Mouse (Mus musculus): ENCODE measurements around the gene 4921539E11Rik. TPM values are rescaled to one million over a fixed set of nuclear protein-coding genes. Genes with fewer than 3 reads are reported as not detected.

Gene 4921539E11Rik
- total RNA-seq, 2 experiments from 2014 or later = not detected

DNA sequence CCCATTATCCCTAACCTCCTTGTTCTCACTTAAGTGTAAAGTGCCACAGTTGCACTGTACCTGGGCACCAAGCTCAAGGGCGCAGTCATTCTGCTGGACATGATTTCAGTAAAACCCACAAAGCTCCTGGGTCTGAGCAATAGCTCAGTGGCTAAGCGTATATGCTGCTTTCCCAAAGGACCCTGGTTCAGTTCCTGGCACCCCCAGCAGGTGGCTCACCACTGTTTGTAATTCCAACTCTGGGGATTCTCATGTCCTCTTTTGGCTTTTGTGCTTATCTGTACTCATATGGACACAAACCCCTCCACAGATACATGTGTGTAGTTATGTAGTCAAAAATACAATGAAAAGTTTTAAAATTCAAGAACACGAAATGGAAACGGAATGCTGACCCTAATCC, 21.3 kb downstream of the 4921539E11Rik start:
- intact Hi-C loops (cut with DNase I) = no loop called here
- Histone ChIP-seq H3K27ac (no peak overlapping the region), H3K4me3 (no peak overlapping the region)
- peak; percentile 24; the same call in 1 of the 2 replicates for TF ChIP-seq CTCF (IDR thresholded peaks at IDR 0.05)
- no peak for DNase-seq

DNA sequence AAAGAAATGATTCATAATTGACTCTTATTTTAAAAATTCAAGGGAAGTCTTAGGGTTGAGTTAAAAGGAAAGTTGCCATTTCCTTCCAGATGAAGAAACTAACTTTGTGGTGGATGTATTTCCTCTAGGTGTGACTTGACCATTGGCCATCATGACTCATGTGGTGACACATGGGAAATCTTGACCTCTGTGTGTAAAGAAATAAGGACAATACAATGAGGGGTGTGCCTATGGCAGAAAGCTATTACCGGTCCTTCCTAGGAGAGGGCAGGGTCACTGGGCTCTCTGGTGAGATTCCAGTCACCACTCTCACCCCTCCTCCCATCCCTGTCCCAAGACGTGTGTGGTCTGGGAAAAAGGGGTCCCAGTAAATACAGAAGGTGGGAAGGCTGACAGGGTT, 25.5 kb downstream of the 4921539E11Rik start:
- H3K4me3 ChIP-seq = no peak overlapping the region
- no peak for TF ChIP-seq CTCF (IDR thresholded peaks at IDR 0.05)
- H3K27ac ChIP-seq = peak overlapping the region; percentile 59
- DNase-seq = no peak
- intact Hi-C loops (cut with DNase I) = no loop called here

DNA sequence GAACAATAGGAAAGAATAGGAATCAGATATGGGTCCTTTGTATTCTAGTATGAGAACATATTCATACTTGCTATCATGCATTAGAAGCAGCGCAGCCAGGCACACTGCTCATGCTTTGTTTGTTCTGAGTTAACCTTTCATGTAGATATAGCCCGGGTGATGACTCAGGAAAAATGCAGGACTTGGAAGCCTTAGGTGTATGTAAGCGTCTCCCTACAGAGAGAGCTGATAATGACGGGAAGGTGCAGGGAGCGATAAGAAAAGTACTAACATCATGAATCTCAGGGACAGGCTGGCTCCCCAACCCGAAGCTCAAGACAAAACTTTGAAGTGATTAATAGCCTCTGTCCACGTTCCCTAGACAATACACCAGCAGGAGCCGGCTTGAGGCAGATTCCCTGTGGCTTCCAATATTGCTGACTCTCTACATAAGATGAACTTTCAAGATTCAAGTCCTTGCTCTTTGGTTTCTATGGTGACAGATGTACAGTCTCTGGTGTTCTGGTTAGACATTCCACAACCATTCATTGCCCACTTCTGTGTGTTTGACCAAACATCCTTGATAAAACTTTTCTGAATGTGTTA, 26.8 kb downstream of the 4921539E11Rik start:
- no peak for TF ChIP-seq CTCF (IDR thresholded peaks at IDR 0.05)
- intact Hi-C loops (cut with DNase I) = no loop called here
- Histone ChIP-seq H3K4me3 (no peak overlapping the region), H3K27ac (peak overlapping the region; percentile 59; the same call in 1 of the 2 replicates)
- no peak for DNase-seq

DNA sequence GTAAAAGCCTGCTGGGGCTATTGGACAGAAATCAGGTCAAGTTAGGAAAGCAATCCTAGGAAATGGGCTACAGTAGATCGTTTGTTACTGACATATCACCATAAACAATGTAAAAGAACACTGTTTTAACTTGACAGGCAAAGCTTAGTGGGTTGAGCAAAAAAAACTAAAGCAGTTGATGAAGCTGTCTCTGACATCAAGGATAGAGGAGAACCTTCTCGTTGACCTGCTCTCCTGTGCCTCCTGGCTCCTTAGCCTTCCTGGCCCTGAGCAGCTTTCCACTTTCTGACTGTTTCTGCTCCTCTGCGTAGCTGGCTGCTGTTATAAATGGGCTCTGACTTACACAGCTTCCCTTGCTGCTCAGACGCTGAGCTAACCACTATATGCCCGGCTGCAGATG, 27.3 kb downstream of the 4921539E11Rik start:
- Histone ChIP-seq H3K27ac (peak overlapping the region; percentile 24; the same call in 1 of the 2 replicates), H3K4me3 (no peak overlapping the region)
- intact Hi-C loops (cut with DNase I) = no loop called here
- DNase-seq = no peak
- TF ChIP-seq CTCF (IDR thresholded peaks at IDR 0.05) = no peak

DNA sequence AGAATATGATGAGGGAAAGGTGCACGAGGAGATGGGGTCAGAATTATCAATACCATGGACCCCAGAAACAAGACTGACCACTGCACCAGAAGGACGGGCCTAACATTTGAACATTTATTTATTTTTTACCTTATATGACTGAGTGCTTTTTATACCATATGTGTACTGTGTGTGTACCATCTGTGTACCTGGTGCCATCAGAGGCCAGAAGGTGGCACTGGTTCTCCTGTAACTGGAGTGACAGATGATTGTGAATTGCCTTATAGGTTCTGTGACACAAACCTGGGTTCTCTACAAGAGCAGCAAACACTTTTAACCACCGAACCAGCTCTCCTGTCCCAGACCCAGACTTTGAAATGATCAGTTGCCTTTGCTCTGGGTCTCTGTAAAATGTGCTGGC, 31.8 kb downstream of the 4921539E11Rik start:
- no peak overlapping the region for H3K4me3 ChIP-seq
- peak; percentile 40 for TF ChIP-seq CTCF (IDR thresholded peaks at IDR 0.05)
- DNase-seq = no peak
- H3K27ac ChIP-seq = 0 out of 2 replicates have a peak overlapping the region, but pooled peaks have one; percentile 6
- intact Hi-C loops (cut with DNase I) = no loop called here

DNA sequence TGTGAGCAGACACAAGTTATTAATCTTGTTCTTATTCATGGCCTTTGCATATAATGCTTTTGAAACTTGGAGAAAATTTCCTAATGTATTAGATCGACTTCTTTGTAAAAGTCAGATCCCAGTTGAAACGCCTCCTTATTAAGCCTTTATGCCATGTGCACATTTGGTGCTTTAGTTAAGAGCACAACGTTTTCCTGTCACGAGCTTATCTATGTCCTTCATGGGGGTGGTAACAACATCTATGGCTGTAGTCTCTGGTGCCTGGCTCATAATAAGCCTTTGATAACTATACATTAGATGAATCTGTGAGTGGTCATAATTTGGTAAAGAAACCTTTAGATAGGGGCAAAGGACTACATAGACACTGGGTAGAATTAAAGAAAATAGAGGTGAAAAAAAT, 36.8 kb downstream of the 4921539E11Rik start:
- no peak overlapping the region for H3K27ac ChIP-seq
- intact Hi-C loops (cut with DNase I) = no loop called here
- no peak for DNase-seq
- no peak overlapping the region for H3K4me3 ChIP-seq
- no peak for TF ChIP-seq CTCF (IDR thresholded peaks at IDR 0.05)

DNA sequence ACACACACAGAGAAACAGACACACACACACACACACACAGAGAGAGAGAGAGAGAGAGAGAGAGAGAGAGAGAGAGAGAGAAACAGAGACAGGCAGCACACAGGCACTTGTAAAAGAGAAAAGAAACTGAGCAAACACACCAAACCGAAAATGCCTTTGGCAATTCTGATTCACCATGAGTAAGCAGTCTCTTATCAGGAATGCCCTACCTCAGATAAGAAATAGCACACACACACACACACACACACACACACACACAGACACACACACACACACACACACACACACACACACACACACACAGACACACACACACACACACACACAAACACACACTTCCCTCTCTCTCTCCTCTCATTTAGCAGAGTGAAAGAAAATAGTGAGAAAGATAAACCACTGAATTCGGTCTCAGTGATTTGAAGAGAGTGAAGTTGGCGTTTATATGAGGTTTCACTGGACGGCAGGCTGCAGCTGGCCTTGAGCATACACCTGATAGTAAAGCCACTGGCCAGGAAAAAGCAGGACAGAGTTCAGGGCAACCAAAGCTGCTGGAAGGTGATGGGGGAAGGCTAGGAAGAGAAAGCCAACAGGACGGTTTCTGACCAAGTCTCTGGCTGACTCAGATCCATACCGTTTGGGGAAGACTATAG, 41.1 kb downstream of the 4921539E11Rik start:
- H3K4me3 ChIP-seq = no peak overlapping the region
- DNase-seq = no peak
- intact Hi-C loops (cut with DNase I) = no loop called here
- no peak overlapping the region for H3K27ac ChIP-seq
- no peak for TF ChIP-seq CTCF (IDR thresholded peaks at IDR 0.05)

DNA sequence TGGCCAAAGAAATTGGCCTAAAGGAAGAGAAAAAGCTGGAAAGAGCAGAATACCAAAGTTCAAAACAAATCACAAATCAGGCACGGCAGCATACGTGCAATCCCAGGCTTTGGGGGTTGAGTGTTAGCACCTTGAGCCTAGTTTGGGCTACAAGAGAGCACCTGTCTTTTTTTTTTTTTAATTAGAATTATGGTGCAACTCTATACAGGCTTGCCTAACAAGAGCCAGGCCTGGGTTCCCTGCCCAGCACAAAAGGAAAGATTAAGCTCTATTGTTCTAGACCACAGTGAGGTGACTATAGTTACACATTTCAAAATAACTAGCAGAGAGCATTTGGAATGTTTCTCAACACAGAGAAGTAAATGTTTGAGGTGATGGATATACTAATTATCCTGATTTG, 42.9 kb downstream of the 4921539E11Rik start:
- no peak for DNase-seq
- Histone ChIP-seq H3K4me3 (no peak overlapping the region), H3K27ac (no peak overlapping the region)
- intact Hi-C loops (cut with DNase I) = no loop called here
- TF ChIP-seq CTCF (IDR thresholded peaks at IDR 0.05) = no peak

DNA sequence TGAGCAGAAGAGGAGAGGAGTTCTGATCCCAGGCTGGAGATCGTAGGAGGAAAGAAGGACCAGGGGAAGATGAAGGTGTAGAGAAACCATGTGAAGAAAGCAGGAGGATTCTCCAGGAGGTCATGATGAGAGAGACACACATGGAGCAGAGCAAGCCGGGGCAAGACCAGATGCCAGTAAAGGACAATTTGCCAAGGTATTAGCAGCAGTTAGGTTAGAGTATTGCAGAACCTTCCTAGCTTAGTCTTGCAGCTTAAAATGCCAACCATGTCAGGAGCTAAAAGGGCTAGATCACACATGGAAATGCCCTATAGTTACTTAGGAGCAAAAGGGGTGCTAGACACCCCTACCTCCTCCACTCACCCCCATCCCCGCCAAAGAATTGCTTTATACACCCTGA, 43.4 kb downstream of the 4921539E11Rik start:
- TF ChIP-seq CTCF (IDR thresholded peaks at IDR 0.05) = no peak
- intact Hi-C loops (cut with DNase I) = no loop called here
- no peak for DNase-seq
- Histone ChIP-seq H3K27ac (no peak overlapping the region), H3K4me3 (no peak overlapping the region)

DNA sequence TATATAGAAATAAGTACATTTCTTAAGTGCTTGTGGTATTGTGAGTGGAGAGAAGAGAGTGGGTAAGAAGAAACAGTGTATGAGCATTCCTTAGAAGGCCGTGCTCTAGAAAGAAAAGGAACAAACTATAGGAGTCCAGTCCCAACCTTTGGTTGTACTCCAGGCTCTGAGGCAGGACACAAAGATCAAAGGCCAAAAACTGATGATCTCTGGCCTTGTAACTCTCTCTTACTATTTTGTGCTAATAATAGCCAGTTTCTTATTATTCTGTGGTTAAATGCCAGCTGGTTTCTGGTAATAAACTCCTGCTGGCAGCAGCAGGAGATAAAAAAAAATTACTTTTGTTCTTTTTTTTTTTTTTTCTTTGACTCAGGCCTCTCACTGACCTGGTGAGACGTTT, 58.5 kb downstream of the 4921539E11Rik start:
- Histone ChIP-seq H3K27ac (no peak overlapping the region), H3K4me3 (no peak overlapping the region)
- DNase-seq = no peak
- intact Hi-C loops (cut with DNase I) = no loop called here
- TF ChIP-seq CTCF (IDR thresholded peaks at IDR 0.05) = no peak

DNA sequence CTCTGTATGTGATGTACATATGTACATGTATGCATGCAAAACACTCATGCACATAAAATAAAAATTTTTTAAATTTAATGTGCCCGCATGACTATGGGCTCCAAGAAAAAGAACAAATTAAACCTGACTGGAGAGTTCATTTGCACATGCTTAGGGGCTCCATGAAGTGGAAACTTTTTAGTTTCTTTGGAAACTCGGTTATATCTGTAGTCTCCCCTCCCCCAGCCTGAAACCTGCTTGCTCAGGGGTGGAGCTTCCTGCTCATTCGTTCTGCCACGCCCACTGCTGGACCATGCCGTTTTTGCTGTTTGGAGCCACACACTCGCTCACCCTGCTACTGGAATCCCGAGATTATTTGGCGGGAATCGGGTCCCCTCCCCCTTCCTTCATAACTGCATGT, 67.8 kb downstream of the 4921539E11Rik start:
- no peak for TF ChIP-seq CTCF (IDR thresholded peaks at IDR 0.05)
- intact Hi-C loops (cut with DNase I) = no loop called here
- Histone ChIP-seq H3K4me3 (no peak overlapping the region), H3K27ac (no peak overlapping the region)
- no peak for DNase-seq

DNA sequence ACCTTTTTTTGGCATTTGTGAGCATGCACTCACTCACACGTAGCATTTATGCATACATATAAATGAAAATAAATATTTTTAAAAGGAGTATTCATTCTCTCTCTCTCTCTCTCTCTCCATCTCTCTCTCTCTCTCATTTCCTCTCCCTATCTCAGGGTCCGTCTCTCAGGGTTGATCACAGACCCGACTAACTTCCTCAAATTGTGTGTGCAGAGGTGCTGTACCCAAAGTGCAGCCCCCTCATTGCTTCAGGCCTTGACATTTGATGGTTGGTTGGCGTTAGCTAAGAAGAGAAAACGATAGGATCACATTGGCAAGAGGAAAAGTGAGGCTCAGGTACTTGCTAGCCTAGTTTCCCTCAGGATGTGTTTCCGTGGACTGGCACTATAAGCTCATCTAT, 68.9 kb downstream of the 4921539E11Rik start:
- no peak overlapping the region for H3K4me3 ChIP-seq
- H3K27ac ChIP-seq = no peak overlapping the region
- intact Hi-C loops (cut with DNase I) = no loop called here
- TF ChIP-seq CTCF (IDR thresholded peaks at IDR 0.05) = no peak
- no peak for DNase-seq

DNA sequence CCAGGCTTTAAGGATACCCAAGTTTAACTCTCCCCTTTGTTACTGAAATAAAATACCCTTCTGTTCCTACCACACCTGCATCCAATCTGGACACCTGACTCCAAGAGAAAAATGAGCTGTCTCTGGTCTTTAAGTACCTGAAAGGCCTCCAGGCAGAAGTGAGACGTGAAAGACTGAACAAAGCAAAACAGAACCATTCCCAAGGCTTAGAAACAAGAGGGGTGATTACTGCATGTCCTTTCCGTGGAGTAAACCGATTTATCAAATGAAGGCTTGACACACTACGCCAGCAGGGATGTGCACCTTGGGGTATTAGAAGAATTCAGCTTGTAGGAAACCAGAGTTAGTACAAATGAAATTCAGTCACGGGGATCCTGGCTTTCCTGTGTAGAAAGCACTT, 71.7 kb downstream of the 4921539E11Rik start:
- no peak for DNase-seq
- intact Hi-C loops (cut with DNase I) = loop anchor here (10.0 kb wide), 1 partner anchor 126 kb away; no protein-coding TSS in a partner anchor
- TF ChIP-seq CTCF (IDR thresholded peaks at IDR 0.05) = no peak
- H3K27ac ChIP-seq = no peak overlapping the region
- H3K4me3 ChIP-seq = no peak overlapping the region

DNA sequence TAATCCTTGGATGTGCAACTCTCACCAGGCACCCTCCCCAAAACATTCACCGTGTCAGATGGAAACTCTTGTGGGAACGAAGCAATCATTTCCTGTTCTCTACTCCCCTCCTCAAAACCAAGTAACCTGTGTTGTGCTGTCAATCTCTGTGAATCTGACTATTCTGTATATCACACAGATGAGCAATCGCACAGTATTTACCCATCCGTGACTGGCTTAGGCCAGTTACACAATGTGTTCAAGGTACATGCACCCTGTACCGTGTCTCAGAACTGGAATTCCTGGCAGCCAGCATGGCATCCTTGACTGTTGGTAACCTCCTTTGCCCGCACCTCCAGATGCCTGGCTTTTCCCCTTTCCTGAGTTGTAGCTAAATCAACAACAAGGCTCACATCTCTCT, 74.6 kb downstream of the 4921539E11Rik start:
- no peak overlapping the region; the same call in 1 of the 2 replicates for H3K4me3 ChIP-seq
- intact Hi-C loops (cut with DNase I) = loop anchor here (10.0 kb wide), 1 partner anchor 129 kb away; no protein-coding TSS in a partner anchor
- no peak for DNase-seq
- no peak for TF ChIP-seq CTCF (IDR thresholded peaks at IDR 0.05)
- no peak overlapping the region for H3K27ac ChIP-seq

All from gastrocnemius, adult 2 months (tissue).